Mouse (Mus musculus) limb, embryonic 12.5 days (tissue): ENCODE results near the gene Meioc. TPM values are rescaled to one million over a fixed set of nuclear protein-coding genes. Genes with fewer than 3 reads are reported as not detected.

Experiments used
- ATAC-seq: fragments of 200-750 bp; cut with Nextera tagmentation; 2 replicates; pipeline ENCODE4 v1.8.0; 2017; ENCODE audit warnings: low read depth, moderate TSS enrichment; ENCODE audit not compliant: insufficient number of reproducible peaks, insufficient read depth, low FRiP score, low TSS enrichment
- H3K27ac ChIP-seq: fragments of 300-500 bp; sonication (generic); 2 replicates; pipeline ENCODE4 v1.5.1; 2016; ENCODE audit warnings: mild to moderate bottlenecking, moderate library complexity
- H3K27me3 ChIP-seq: fragments of 300-500 bp; sonication (generic); 2 replicates; pipeline ENCODE4 v1.6.1; 2016; ENCODE audit warnings: mild to moderate bottlenecking, moderate library complexity
- H3K36me3 ChIP-seq: fragments of 300-500 bp; sonication (generic); 2 replicates; pipeline ENCODE4 v1.6.1; 2016; ENCODE audit warnings: mild to moderate bottlenecking, moderate library complexity
- H3K4me1 ChIP-seq: fragments of 300-500 bp; sonication (generic); replicated peaks from 2 replicates; pipeline ENCODE4 v1.6.1; 2016
- H3K4me2 ChIP-seq: fragments of 300-500 bp; sonication (generic); 2 replicates; pipeline ENCODE4 v1.6.1; 2016; ENCODE audit warnings: mild to moderate bottlenecking, moderate library complexity
- H3K4me3 ChIP-seq: fragments of 300-500 bp; sonication (generic); replicated peaks from 2 replicates; pipeline ENCODE4 v1.5.1; 2016; ENCODE audit warnings: mild to moderate bottlenecking
- H3K9ac ChIP-seq: fragments of 300-500 bp; sonication (generic); replicated peaks from 2 replicates; pipeline ENCODE4 v1.6.1; 2016; ENCODE audit warnings: mild to moderate bottlenecking, moderate library complexity
- H3K9me3 ChIP-seq: fragments of 300-500 bp; sonication (generic); 2 replicates; pipeline ENCODE4 v1.6.1; 2016; ENCODE audit warnings: mild to moderate bottlenecking, moderate library complexity
- WGBS: fragments of 180-500 bp; shearing (Covaris S2); methylation state at CpG from one replicate; pipeline ENCODE4 v1.1.7; 2016; 5-methylcytosine and 5-hydroxymethylcytosine counted together
- polyA plus RNA-seq: library from polyadenylated mRNA; unstranded; fragments of >200 nt; fragmentation: Nextera tagmentation; extraction: Ambion mirVana; gene quantifications from 2 replicates; pipeline ENCODE4 v1.2.1, GENCODE M21; 2016

Gene Meioc
- polyA plus RNA-seq, 1 experiment from 2014 or later: 0.98 TPM

DNA sequence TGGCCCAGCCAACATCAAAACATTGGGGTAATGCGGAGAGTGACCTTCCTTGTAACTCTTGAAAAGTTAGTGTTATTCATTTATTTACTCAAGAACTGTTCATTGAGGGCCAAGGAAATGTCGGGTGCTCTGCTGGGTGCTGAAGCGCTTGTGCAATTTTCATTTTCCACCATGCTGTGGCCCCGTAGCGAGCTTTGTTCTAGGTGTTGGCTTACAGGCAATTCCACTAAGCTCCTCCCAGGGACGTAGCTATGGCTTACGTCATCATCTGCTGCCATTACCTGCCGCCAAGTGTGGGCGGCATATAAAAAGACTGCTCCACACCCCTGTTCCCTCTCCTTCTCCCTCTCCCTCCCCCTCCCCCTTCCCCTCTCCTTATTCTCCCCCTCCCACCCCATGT, 30.1 kb upstream of the Meioc start:
- Histone ChIP-seq H3K27ac (peak overlapping the region; percentile 84), H3K4me2 (peak overlapping the region; percentile 46), H3K4me3 (peak overlapping the region; percentile 15), H3K27me3 (no peaks in the 10 kb centered on the region), H3K9me3 (no peaks in the 10 kb centered on the region), H3K36me3 (no peaks in the 10 kb centered on the region), H3K9ac (peak overlapping the region; percentile 23; the same call in 1 of the 2 replicates), H3K4me1 (peaks cover 71% of the 10 kb centered on the region)
- 13% methylated on average over 9 of the region's 9 CpGs for WGBS
- ATAC-seq: no peak; the same call in 1 of the 2 replicates

DNA sequence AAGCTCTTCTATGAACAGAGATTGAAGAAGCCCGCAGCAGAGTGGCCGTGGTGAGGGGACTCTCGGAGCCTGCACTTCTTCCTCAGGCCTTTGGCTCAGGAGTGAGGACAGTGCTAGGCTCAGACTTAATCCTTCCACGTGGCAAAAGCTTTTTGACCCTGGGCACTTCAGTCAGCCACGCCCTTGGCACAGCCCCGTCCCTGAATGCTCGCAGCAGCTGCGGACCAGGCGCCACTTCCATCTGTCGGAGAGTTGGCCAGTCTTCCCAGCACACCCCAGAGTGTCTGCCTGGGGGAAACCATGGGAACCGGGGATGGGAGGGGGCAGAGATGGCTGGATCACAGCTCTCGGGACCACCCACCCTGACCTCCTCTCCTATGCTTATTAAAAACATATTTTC, 26.6 kb upstream of the Meioc start:
- Histone ChIP-seq H3K4me2 (no peak overlapping the region), H3K36me3 (no peaks in the 10 kb centered on the region), H3K9me3 (no peaks in the 10 kb centered on the region), H3K4me3 (no peak overlapping the region), H3K27ac (no peak overlapping the region), H3K27me3 (no peaks in the 10 kb centered on the region), H3K9ac (no peak overlapping the region), H3K4me1 (peaks cover 51% of the 10 kb centered on the region)
- no peak for ATAC-seq
- WGBS: 28% methylated on average over 12 of the region's 12 CpGs

DNA sequence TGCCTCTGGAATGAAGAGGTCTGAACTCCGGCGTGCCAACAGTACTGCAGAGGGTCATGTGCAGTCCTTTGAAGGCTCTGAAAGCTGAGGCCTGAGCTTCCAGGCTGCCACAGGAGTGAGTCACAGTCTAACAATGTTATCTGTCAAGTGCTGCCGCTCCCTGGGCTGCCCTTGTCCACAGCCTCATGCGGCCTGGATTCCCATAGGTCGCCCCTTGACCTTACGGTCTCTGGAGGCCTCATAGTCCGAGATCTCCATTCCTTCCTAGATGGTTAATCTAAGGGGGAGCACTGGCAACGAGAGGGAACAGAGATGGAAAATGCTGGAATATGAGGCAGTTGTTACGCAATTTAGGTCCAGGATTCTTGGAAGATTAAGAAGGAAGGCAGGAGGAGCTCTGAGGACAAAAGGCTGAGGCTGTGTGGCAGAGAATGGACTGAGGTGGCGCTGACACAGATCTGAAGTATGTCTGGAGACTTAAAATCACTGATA, 19.6 kb upstream of the Meioc start:
- 50% methylated on average over 10 of the region's 10 CpGs for WGBS
- Histone ChIP-seq H3K4me2 (no peak overlapping the region), H3K9me3 (no peaks in the 10 kb centered on the region), H3K4me1 (peaks cover 12% of the 10 kb centered on the region), H3K27me3 (no peaks in the 10 kb centered on the region), H3K4me3 (no peak overlapping the region), H3K36me3 (no peaks in the 10 kb centered on the region), H3K27ac (0 out of 2 replicates have a peak overlapping the region, but pooled peaks have one; percentile 29), H3K9ac (no peak overlapping the region)
- ATAC-seq: no peak

DNA sequence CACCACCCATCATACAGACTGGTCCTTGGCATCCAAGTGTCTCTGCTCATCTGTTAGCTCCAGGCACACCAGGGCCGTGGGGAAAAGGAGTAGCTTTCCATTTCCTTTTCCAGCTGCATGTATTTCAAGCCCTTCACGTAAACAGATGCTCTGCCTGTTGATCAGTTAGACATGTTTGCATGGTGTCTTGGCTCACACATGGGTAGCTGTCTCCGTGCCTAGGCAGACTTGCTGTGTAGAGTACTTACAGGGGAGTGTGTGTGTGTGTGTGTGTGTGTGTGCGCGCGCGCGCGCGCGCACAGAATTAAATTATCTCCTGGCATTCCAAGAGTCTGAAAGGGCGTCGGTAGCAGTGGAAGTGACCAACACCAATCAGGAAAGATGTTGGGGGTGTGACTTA, 17.3 kb upstream of the Meioc start:
- Histone ChIP-seq H3K27ac (no peak overlapping the region), H3K36me3 (no peaks in the 10 kb centered on the region), H3K4me1 (peaks cover 5% of the 10 kb centered on the region), H3K9ac (no peak overlapping the region), H3K27me3 (no peaks in the 10 kb centered on the region), H3K9me3 (no peaks in the 10 kb centered on the region), H3K4me3 (no peak overlapping the region), H3K4me2 (no peak overlapping the region)
- 86% methylated on average over 13 of the region's 13 CpGs for WGBS
- no peak for ATAC-seq

DNA sequence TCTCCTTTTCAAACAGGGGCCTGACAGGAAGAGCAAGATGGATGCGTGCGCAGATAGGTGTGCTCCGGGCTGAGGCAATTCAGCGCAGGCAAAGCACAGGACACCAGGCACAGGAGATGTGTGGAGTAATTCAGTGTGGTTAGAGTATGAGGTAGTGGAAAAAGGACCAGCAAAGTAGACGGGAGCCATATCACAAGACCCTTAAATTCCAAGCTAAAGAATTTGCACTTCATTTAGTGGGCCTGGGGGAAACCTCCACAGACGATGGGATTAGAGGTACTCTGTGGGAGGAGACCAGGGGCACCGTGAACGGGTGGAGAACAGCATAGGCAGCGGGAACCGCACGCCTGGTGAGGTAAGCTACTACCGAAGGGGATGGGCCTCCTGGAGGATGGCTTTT, 15.6 kb upstream of the Meioc start:
- Histone ChIP-seq H3K9me3 (no peaks in the 10 kb centered on the region), H3K9ac (no peak overlapping the region), H3K36me3 (no peaks in the 10 kb centered on the region), H3K4me3 (no peak overlapping the region), H3K4me1 (peaks cover 9% of the 10 kb centered on the region), H3K4me2 (no peak overlapping the region), H3K27ac (peak overlapping the region; percentile 25; the same call in 1 of the 2 replicates), H3K27me3 (no peaks in the 10 kb centered on the region)
- peak; percentile 66; the same call in 1 of the 2 replicates for ATAC-seq
- WGBS: 63% methylated on average over 12 of the region's 12 CpGs

DNA sequence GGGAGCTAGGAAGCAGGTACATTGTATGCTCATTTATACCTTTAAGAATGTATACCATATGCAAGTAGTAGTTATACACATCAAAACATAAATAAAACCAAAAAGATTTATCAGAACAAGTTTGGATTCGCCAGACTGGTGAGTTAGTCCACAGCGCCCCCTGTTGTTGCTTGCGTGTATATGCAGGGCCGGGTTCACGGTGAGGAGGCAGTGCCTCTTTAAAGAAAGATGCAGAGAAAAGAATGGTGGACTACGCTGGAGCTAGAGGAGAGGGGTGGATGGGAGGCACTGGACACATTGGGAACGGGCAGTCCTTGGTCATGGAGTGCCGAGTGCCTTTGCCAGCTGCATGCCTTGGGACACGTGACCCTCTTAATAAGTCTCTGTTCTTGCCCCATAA, 12.1 kb upstream of the Meioc start:
- H3K4me3 ChIP-seq: no peak overlapping the region
- ATAC-seq: no peak
- WGBS: 4% methylated on average over 9 of the region's 9 CpGs
- H3K9ac ChIP-seq: no peak overlapping the region
- no peaks in the 10 kb centered on the region for H3K27me3 ChIP-seq
- no peaks in the 10 kb centered on the region for H3K36me3 ChIP-seq
- H3K9me3 ChIP-seq: no peaks in the 10 kb centered on the region
- H3K4me2 ChIP-seq: peak overlapping the region; percentile 16; the same call in 1 of the 2 replicates
- H3K4me1 ChIP-seq: peaks cover 27% of the 10 kb centered on the region
- H3K27ac ChIP-seq: no peak overlapping the region

DNA sequence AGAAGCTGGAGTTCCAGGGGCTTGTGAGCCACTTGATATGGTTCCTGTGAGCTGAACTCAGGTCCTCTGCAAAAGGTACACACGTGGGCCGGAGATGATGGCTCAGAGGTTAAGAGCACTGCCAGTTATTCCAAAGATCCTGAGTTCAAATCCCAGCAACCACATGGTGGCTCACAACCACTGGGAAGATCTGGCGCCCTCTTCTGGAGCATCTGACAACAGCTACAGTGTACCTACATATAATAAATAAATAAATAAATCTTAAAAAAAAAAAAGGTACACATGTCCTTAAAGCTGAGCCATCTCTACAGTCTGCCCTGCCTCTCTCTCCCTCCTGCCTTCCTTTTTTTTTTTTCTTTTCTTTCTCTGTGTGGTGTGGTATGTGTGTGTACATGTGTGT, 10.7 kb upstream of the Meioc start:
- no peaks in the 10 kb centered on the region for H3K9me3 ChIP-seq
- no peak overlapping the region for H3K4me3 ChIP-seq
- H3K4me1 ChIP-seq: peaks cover 27% of the 10 kb centered on the region
- no peak overlapping the region for H3K9ac ChIP-seq
- no peak overlapping the region for H3K4me2 ChIP-seq
- ATAC-seq: no peak
- H3K27ac ChIP-seq: no peak overlapping the region
- H3K36me3 ChIP-seq: no peaks in the 10 kb centered on the region
- 62% methylated on average over 3 of the region's 3 CpGs for WGBS
- H3K27me3 ChIP-seq: no peaks in the 10 kb centered on the region

DNA sequence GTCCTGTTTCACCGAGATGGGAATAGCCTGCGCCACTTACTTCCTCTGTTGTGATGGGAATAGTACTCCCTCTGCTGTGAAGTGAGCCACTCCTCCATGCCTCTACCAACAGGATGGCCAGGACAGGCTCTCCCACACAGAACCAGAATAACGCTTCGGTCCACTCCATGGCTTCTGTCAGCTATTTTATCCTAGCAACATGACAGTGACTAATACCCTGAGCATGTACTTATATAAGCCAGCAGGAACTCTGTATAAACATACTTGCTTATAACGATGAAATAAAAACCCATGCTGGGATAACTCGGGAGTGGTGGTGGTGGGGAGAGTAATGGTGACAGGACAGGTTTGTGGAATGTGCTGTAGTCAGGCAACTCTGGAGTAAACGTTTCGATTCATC, 7.6 kb upstream of the Meioc start:
- no peak for ATAC-seq
- no peaks in the 10 kb centered on the region for H3K9me3 ChIP-seq
- peaks cover 22% of the 10 kb centered on the region for H3K4me1 ChIP-seq
- H3K4me3 ChIP-seq: no peak overlapping the region
- no peak overlapping the region for H3K27ac ChIP-seq
- H3K4me2 ChIP-seq: no peak overlapping the region
- 74% methylated on average over 8 of the region's 8 CpGs for WGBS
- no peaks in the 10 kb centered on the region for H3K27me3 ChIP-seq
- no peak overlapping the region for H3K9ac ChIP-seq
- H3K36me3 ChIP-seq: no peaks in the 10 kb centered on the region

DNA sequence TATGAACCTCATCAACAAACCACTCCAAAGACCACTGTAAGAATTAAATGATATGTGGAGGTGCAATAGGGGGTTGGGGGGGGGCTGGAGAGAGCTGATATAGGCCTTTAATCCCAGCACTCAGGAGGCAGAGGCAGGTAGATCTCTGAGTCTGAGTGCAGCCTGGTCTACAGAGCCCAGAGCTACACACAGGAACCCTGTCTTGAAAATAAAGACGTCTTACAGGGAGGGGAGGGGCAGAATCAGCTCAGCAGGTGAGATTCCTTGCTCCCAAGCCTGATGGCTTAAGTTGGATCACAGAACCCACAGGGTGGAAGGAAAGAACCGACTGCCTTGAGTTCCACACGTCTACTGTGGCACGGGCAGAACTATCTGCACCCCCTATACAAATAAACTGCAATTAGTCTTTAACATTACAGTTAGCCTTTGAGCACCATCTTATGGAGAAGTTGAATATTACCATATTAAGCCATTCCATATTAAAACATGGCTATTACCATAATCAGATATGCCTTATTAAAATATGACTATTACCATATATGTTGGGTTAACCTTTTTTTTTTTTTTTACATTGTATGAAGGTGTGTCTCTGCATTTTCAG, 7.1 kb upstream of the Meioc start:
- Histone ChIP-seq H3K4me2 (no peak overlapping the region), H3K36me3 (no peaks in the 10 kb centered on the region), H3K27ac (no peak overlapping the region), H3K9me3 (no peaks in the 10 kb centered on the region), H3K4me1 (peaks cover 22% of the 10 kb centered on the region), H3K4me3 (no peak overlapping the region), H3K27me3 (no peaks in the 10 kb centered on the region), H3K9ac (no peak overlapping the region)
- WGBS: 26% methylated on average over 4 of the region's 4 CpGs
- no peak for ATAC-seq

DNA sequence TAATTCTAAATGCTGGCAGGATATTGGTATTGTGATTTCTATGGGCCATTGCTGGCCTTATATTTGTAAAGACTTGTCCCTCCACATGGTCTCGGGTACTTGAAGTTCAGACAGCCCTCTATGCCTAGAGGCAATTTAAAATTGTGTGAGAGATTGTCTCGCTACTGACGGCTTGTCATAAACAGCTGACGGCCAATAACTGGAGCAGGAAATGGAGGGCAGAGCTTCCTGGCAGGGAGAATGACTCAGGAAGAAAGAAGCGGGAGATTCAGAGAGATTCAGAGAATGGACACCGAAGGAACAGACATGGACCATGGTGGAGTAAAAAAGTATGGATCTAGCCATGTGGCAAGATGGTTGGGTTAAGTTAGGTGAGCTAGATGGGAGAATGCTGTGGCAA, 6.6 kb upstream of the Meioc start:
- no peak for ATAC-seq
- WGBS: 43% methylated on average over 6 of the region's 6 CpGs

DNA sequence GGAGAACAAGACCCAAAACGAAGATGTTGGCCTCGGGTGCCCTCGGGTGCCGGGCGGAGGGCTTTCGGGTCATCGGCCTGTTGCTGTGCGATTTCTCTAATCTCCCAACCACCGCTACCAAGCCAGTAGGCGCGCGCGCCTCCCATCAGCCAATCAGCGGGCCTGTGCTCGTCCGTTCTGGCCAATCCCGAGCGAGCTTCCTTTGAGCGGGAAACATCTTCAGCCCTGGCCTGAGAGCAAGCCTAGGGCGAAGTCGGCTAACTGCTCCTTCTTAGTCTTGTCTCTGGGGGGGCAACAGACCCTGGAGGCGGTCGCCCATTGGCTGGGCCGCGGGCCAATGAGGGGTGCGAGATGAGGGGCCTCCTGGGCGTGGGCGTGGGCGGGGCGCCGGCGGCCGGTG, 1.6 kb downstream of the Meioc start:
- Histone ChIP-seq H3K4me3 (peak overlapping the region; percentile 19), H3K27ac (no peak overlapping the region), H3K36me3 (no peaks in the 10 kb centered on the region), H3K27me3 (peaks cover 34% of the 10 kb centered on the region), H3K4me2 (peak overlapping the region; percentile 23), H3K9me3 (peaks cover 14% of the 10 kb centered on the region), H3K9ac (no peak overlapping the region), H3K4me1 (no peaks in the 10 kb centered on the region)
- ATAC-seq: no peak
- WGBS: 51% methylated on average over 33 of the region's 33 CpGs

More for the DNA sequence above, 6.6 kb upstream of the Meioc start:
- Histone ChIP-seq H3K36me3 (no peaks in the 10 kb centered on the region), H3K9ac (no peak overlapping the region), H3K4me3 (no peak overlapping the region), H3K4me1 (peaks cover 19% of the 10 kb centered on the region), H3K27me3 (no peaks in the 10 kb centered on the region), H3K27ac (no peak overlapping the region), H3K4me2 (no peak overlapping the region), H3K9me3 (no peaks in the 10 kb centered on the region)
